Mouse (Mus musculus): Measurements from ENCODE around the gene Snx18.

Gene Snx18

GRCm38 (mm10) chr13:113555226-113555625 is 63.1 kb downstream of the Snx18 start:
- DNase-seq: peak in 1 of 2 experiments; percentile 40

DNA sequence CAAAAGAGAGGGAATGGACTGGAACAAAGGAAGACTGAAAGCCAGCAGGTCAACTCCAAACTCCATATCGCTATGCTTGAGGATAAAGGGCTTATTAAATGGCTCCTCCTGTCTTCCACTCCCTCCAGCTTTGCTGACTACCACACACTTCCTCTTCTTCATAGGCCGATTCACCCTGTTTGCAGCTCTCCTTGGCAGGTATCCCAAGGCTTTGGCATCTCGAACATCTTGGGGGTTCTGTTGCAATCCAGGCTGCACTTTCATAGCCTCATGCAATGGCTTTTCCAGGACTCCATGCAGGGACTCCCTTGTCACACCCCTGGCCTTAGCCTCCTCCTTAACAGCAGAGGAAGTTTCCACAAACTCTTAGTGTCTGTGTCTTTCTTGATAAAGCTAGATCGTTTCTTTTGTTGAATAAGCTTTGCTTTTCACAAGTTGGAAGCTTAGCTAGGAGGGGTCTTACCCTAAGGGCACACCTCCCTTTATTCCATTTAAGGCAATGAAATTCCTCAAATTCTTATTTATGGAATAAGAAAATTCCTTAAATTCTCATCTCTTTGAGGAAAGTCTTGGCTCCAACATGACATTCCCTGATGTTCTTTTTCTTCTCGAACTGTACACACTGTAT is 64.6 kb downstream of the Snx18 start:
- DNase-seq: no peak

DNA sequence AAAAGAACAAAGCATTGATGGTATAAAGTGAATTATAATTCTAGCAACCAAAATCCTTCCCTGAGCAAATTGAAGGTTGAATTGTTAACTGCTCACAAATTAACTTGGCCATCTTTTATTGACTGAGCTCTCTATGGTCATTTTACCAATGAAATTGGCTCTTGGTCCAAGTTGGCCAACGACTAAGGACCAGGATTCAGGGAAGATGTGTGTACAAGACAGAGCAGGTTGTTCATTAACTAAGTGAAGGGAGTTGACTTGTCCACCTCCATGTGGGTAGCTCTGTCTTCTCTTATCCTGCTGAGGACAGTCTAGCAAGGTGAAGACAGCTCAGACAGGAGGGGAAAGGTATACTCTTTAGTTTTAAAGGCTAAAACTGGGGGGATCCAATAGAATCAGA is 66.0 kb downstream of the Snx18 start:
- no peak for DNase-seq

GRCm38 (mm10) chr13:113550866-113551565 is 67.3 kb downstream of the Snx18 start:
- no peak for DNase-seq

DNA sequence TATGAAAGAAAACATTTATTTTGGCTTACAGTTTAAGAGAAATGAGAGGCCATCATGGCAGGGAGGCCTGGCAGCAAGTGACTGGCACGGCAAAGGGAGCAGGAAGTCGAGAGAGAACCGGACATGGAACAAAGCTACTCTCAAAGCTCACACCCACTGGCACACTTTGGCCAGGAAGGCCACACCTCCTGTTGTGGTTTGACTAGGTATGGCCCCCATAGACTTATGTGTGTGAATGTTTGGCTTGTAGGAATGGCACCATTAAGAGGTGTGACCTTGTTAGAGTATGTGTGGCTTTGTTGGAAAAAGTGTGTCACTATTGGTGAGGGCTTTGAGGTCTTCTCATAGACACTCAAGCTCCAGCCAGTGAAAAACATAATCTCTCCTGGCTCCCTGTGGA is 69.3 kb downstream of the Snx18 start:
- DNase-seq: no peak

- DNase-seq: no peak
These were observed 70.4 kb downstream of the Snx18 start for GRCm38 (mm10) chr13:113547807-113548426.

DNA sequence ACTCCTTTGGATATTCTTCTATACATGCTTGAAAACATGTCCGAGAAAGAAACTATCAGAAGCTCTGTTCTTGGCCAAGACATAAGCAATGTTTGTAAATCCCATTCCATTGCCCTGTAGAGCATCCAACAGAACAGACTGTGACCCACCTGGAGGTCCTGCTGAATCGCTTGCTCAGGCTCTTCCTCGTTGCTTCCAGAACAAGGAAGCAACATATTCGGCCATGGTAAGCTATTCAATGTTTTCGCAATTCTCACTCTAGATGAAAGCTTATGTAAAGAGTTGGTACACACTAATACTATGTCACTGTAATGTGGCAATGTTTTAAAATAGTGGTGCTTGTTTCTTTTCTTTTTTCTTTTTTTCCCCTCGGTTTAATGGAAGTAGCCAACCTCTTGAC is 76.0 kb downstream of the Snx18 start:
- DNase-seq: no peak
